Mouse (Mus musculus): ENCODE data around the gene Gm21961.
"Not testable (repeated sequence)": the region's sequence is repeated elsewhere in the genome, so short reads cannot be mapped to it uniquely, and the experiment has no call there.

Gm21961 gene

GRCm38 (mm10) chr15:65014804-65015203 lies at the start of gene Gm21961:
Gene Gm21961, minus strand, starts transcription at chr15:65014904.
- no peak for DNase-seq

DNA sequence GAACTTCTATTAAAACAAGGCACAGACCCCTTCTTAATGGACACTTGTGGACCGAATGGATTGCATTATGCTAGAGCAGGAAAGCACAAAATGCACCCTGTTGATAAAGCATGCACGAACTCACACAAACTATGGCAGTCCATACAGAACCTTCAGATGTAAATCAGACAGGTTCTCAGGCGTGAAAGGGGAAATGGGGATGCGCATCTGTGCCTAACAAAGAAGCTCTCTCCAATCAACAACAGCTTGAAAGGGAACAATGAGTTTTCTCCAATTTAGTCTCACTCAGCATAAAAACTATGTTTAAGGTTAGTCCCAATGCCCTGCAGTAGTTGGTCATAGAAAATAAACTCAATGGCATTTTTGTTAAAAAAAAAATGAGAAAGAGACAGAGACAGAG lies 27.3 kb upstream of the Gm21961 start:
- peak; percentile 38 for DNase-seq

DNA sequence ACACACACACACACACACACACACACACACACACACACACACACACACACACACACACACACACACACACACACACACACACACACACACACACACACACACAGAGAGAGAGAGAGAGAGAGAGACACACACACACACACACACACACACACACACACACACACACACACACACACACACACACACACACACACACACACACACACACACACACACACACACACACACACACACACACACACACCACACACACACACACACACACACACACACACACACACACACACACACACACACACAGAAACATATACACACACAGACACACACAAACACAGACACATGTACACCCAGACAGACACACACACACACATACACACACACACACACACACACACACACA lies 24.5 kb upstream of the Gm21961 start:
- DNase-seq: not testable (repeated sequence)

GRCm38 (mm10) chr15:65017971-65018370 lies 3.3 kb upstream of the Gm21961 start:
- DNase-seq: no peak

GRCm38 (mm10) chr15:65006177-65006576 lies 8.5 kb downstream of the Gm21961 start:
- no peak for DNase-seq

DNA sequence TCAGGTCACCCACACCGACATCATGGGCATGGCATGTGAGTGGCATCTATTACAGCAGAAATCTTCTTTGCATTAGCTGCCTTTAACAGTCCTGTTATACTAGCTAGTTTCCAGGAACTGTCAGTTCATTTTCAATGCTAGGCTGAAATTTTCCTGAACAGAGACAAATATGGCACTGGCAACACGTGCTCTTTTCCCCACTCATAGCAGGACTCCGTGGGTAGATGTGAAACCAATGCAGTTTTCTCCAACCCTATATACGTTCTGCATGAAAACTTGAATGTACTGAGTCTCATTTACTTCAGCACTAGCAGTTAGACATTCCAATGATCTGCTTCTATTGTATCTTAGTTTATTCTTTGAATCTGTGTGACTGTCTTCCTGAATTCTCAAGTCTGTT lies 20.2 kb downstream of the Gm21961 start:
- no peak for DNase-seq

DNA sequence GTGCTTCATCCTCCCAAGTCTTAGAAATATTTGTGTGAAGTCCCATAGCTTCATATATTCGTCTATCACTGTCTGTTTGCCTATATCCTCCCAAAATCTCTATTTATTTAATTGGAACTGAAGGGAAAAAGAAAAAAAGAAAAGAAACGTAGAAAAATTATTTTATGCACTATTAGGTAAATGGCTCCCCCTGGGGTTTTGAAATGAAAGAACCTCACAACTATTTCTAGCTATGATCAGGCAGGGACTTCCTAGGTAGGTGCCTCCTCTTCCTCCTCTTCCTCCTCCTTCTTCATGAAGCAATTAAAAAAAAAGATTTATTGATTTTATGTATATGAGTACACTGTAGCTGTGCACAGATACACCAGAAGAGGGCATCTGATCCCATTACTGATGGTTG lies 34.7 kb downstream of the Gm21961 start:
- no peak for DNase-seq

GRCm38 (mm10) chr15:64976044-64976805 lies 38.5 kb downstream of the Gm21961 start:
- no peak for DNase-seq

Data from retina, postnatal 1 day (tissue).